Mouse (Mus musculus) embryonic facial prominence, embryonic 12.5 days (tissue): ENCODE data around the gene Asah2. TPM values are rescaled to one million over a fixed set of nuclear protein-coding genes. Genes with fewer than 3 reads are reported as not detected.
"Not testable (repeated sequence)": the region's sequence is repeated elsewhere in the genome, so short reads cannot be mapped to it uniquely, and the experiment has no call there.

Experiments used
- ATAC-seq: fragments of 200-750 bp; cut with Nextera tagmentation; 2 replicates; pipeline ENCODE4 v1.8.0; 2017; ENCODE audit not compliant: insufficient number of reproducible peaks, insufficient read depth, low FRiP score, low TSS enrichment
- H3K27ac ChIP-seq: fragments of 300-500 bp; sonication (generic); 2 replicates; pipeline ENCODE4 v1.5.1; 2016; ENCODE audit warnings: mild to moderate bottlenecking
- H3K27me3 ChIP-seq: fragments of 300-500 bp; sonication (generic); 2 replicates; pipeline ENCODE4 v1.6.1; 2016; ENCODE audit warnings: mild to moderate bottlenecking, moderate library complexity
- H3K36me3 ChIP-seq: fragments of 300-500 bp; sonication (generic); 2 replicates; pipeline ENCODE4 v1.6.1; 2016; ENCODE audit warnings: mild to moderate bottlenecking
- H3K4me1 ChIP-seq: fragments of 300-500 bp; sonication (generic); 2 replicates; pipeline ENCODE4 v1.6.1; 2016
- H3K4me2 ChIP-seq: fragments of 300-500 bp; sonication (generic); replicated peaks from 2 replicates; pipeline ENCODE4 v1.6.1; 2016; ENCODE audit warnings: mild to moderate bottlenecking, moderate library complexity
- H3K4me3 ChIP-seq: fragments of 300-500 bp; sonication (generic); 2 replicates; pipeline ENCODE4 v1.5.1; 2016; ENCODE audit warnings: mild to moderate bottlenecking
- H3K9ac ChIP-seq: fragments of 300-500 bp; sonication (generic); 2 replicates; pipeline ENCODE4 v1.6.1; 2016; ENCODE audit warnings: mild to moderate bottlenecking, moderate library complexity
- H3K9me3 ChIP-seq: fragments of 300-500 bp; sonication (generic); 2 replicates; pipeline ENCODE4 v1.6.1; 2016; ENCODE audit warnings: mild to moderate bottlenecking, moderate library complexity
- WGBS: fragments of 180-500 bp; shearing (Covaris S2); methylation state at CpG from one replicate; pipeline ENCODE4 v1.1.7; 2016; 5-methylcytosine and 5-hydroxymethylcytosine counted together
- polyA plus RNA-seq: library from polyadenylated mRNA; unstranded; fragments of >200 nt; fragmentation: Nextera tagmentation; extraction: Ambion mirVana; gene quantifications from 2 replicates; pipeline ENCODE4 v1.2.1, GENCODE M21; 2016

Asah2 gene
- polyA plus RNA-seq, 1 experiment from 2014 or later, result 1.6 TPM

GRCm38 (mm10) chr19:32092358-32092757 is 15.7 kb downstream of the Asah2 start:
- H3K9me3 ChIP-seq, result no peaks in the 10 kb centered on the region
- H3K27ac ChIP-seq, result no peak overlapping the region
- H3K27me3 ChIP-seq, result no peaks in the 10 kb centered on the region
- no peak overlapping the region for H3K4me3 ChIP-seq
- WGBS, result 88% methylated on average over 4 of the region's 4 CpGs
- no peak for ATAC-seq
- H3K4me2 ChIP-seq, result no peak overlapping the region
- H3K36me3 ChIP-seq, result no peaks in the 10 kb centered on the region
- H3K9ac ChIP-seq, result no peak overlapping the region
- H3K4me1 ChIP-seq, result no peaks in the 10 kb centered on the region

- Histone ChIP-seq H3K4me1 (no peaks in the 10 kb centered on the region), H3K4me2 (no peak overlapping the region), H3K4me3 (no peak overlapping the region), H3K9me3 (no peaks in the 10 kb centered on the region), H3K27me3 (no peaks in the 10 kb centered on the region), H3K27ac (no peak overlapping the region), H3K9ac (no peak overlapping the region), H3K36me3 (no peaks in the 10 kb centered on the region)
- no peak for ATAC-seq
- 88% methylated on average over 4 of the region's 4 CpGs for WGBS
Observed at GRCm38 (mm10) chr19:32090804-32091203, 17.2 kb downstream of the Asah2 start.

- Histone ChIP-seq H3K27ac (no peak overlapping the region), H3K36me3 (no peaks in the 10 kb centered on the region), H3K4me2 (no peak overlapping the region), H3K4me1 (no peaks in the 10 kb centered on the region), H3K27me3 (no peaks in the 10 kb centered on the region), H3K9me3 (no peaks in the 10 kb centered on the region), H3K4me3 (no peak overlapping the region), H3K9ac (no peak overlapping the region)
- ATAC-seq, result no peak
- WGBS, result 84% methylated on average over 1 of the region's 1 CpGs
Observed at GRCm38 (mm10) chr19:32088570-32088969, 19.4 kb downstream of the Asah2 start.

GRCm38 (mm10) chr19:32087736-32088470 is 20.1 kb downstream of the Asah2 start:
- Histone ChIP-seq H3K36me3 (no peaks in the 10 kb centered on the region), H3K27ac (no peak overlapping the region), H3K9me3 (no peaks in the 10 kb centered on the region), H3K4me2 (no peak overlapping the region), H3K9ac (no peak overlapping the region), H3K4me3 (no peak overlapping the region), H3K4me1 (no peaks in the 10 kb centered on the region), H3K27me3 (no peaks in the 10 kb centered on the region)
- ATAC-seq, result no peak
- WGBS, result 86% methylated on average over 6 of the region's 6 CpGs

GRCm38 (mm10) chr19:32084813-32085212 is 23.2 kb downstream of the Asah2 start:
- 90% methylated on average over 1 of the region's 1 CpGs for WGBS
- H3K9me3 ChIP-seq, H3K36me3 ChIP-seq, H3K4me2 ChIP-seq, ATAC-seq, H3K4me3 ChIP-seq, H3K9ac ChIP-seq, H3K4me1 ChIP-seq, H3K27ac ChIP-seq, H3K27me3 ChIP-seq: not testable (repeated sequence)

- Histone ChIP-seq H3K27me3 (no peaks in the 10 kb centered on the region), H3K27ac (no peak overlapping the region), H3K4me1 (0 out of 2 replicates have a peak, but pooled peaks cover 4% of the 10 kb centered on the region), H3K36me3 (no peaks in the 10 kb centered on the region), H3K9me3 (no peaks in the 10 kb centered on the region), H3K4me2 (no peak overlapping the region), H3K9ac (no peak overlapping the region), H3K4me3 (no peak overlapping the region)
- WGBS, result 85% methylated on average over 2 of the region's 2 CpGs
- no peak for ATAC-seq
Observed at GRCm38 (mm10) chr19:32070340-32070739, 37.7 kb downstream of the Asah2 start.

- WGBS, result 76% methylated on average over 2 of the region's 2 CpGs
- Histone ChIP-seq H3K4me2 (no peak overlapping the region), H3K27me3 (no peaks in the 10 kb centered on the region), H3K4me1 (0 out of 2 replicates have a peak, but pooled peaks cover 4% of the 10 kb centered on the region), H3K4me3 (no peak overlapping the region), H3K36me3 (no peaks in the 10 kb centered on the region), H3K9me3 (no peaks in the 10 kb centered on the region), H3K9ac (no peak overlapping the region), H3K27ac (no peak overlapping the region)
- no peak for ATAC-seq
Observed at GRCm38 (mm10) chr19:32069598-32069997, 38.4 kb downstream of the Asah2 start.

- no peak overlapping the region for H3K4me3 ChIP-seq
- no peaks in the 10 kb centered on the region for H3K36me3 ChIP-seq
- no peaks in the 10 kb centered on the region for H3K27me3 ChIP-seq
- 68% methylated on average over 4 of the region's 4 CpGs for WGBS
- no peaks in the 10 kb centered on the region for H3K9me3 ChIP-seq
- H3K27ac ChIP-seq, result no peak overlapping the region
- no peak overlapping the region for H3K4me2 ChIP-seq
- ATAC-seq, result no peak
- H3K9ac ChIP-seq, result no peak overlapping the region
- 0 out of 2 replicates have a peak, but pooled peaks cover 7% of the 10 kb centered on the region for H3K4me1 ChIP-seq
Observed at GRCm38 (mm10) chr19:32067669-32068068, 40.3 kb downstream of the Asah2 start.

GRCm38 (mm10) chr19:32061294-32061693 is 46.7 kb downstream of the Asah2 start:
- H3K9ac ChIP-seq, result no peak overlapping the region
- no peak overlapping the region for H3K27ac ChIP-seq
- H3K9me3 ChIP-seq, result no peaks in the 10 kb centered on the region
- H3K4me1 ChIP-seq, result 0 out of 2 replicates have a peak, but pooled peaks cover 3% of the 10 kb centered on the region
- WGBS, result 80% methylated on average over 1 of the region's 1 CpGs
- no peak overlapping the region for H3K4me2 ChIP-seq
- H3K4me3 ChIP-seq, result no peak overlapping the region
- H3K27me3 ChIP-seq, result no peaks in the 10 kb centered on the region
- no peak for ATAC-seq
- H3K36me3 ChIP-seq, result no peaks in the 10 kb centered on the region

GRCm38 (mm10) chr19:32056252-32056651 is 51.8 kb downstream of the Asah2 start:
- Histone ChIP-seq H3K27ac (no peak overlapping the region), H3K4me1 (no peaks in the 10 kb centered on the region), H3K9me3 (no peaks in the 10 kb centered on the region), H3K27me3 (no peaks in the 10 kb centered on the region), H3K9ac (no peak overlapping the region), H3K4me2 (no peak overlapping the region), H3K4me3 (no peak overlapping the region), H3K36me3 (no peaks in the 10 kb centered on the region)
- WGBS, result 78% methylated on average over 1 of the region's 1 CpGs
- ATAC-seq, result no peak

GRCm38 (mm10) chr19:32055725-32056124 is 52.3 kb downstream of the Asah2 start:
- Histone ChIP-seq H3K4me2 (no peak overlapping the region), H3K9ac (no peak overlapping the region), H3K27ac (no peak overlapping the region), H3K27me3 (no peaks in the 10 kb centered on the region), H3K4me3 (no peak overlapping the region), H3K9me3 (no peaks in the 10 kb centered on the region), H3K36me3 (no peaks in the 10 kb centered on the region), H3K4me1 (no peaks in the 10 kb centered on the region)
- ATAC-seq, result no peak
- WGBS, result 67% methylated on average over 1 of the region's 1 CpGs

GRCm38 (mm10) chr19:32051251-32051650 is 56.8 kb downstream of the Asah2 start:
- Histone ChIP-seq H3K36me3 (no peaks in the 10 kb centered on the region), H3K27ac (no peak overlapping the region), H3K9ac (no peak overlapping the region), H3K4me2 (no peak overlapping the region), H3K9me3 (no peaks in the 10 kb centered on the region), H3K4me3 (no peak overlapping the region), H3K4me1 (no peaks in the 10 kb centered on the region), H3K27me3 (no peaks in the 10 kb centered on the region)
- ATAC-seq, result no peak
- WGBS, result 88% methylated on average over 2 of the region's 2 CpGs
